Mouse (Mus musculus): ENCODE results near the gene Nfkbia. TPM values are rescaled to one million over a fixed set of nuclear protein-coding genes. Genes with fewer than 3 reads are reported as not detected.

The Nfkbia gene
- polyA plus RNA-seq, 1 experiment from 2014 or later, result 73.1 TPM

GRCm38 (mm10) chr12:55518061-55518738 lies 25.8 kb upstream of the Nfkbia start:
- Histone ChIP-seq H3K9ac (ENCODE audit: low read depth, low read length) (no peak overlapping the region), H3K27me3 (ENCODE audit: insufficient read depth, low read length) (no peaks in the 10 kb centered on the region), H3K9me3 (replicated peaks; ENCODE audit: low read length) (no peaks in the 10 kb centered on the region), H3K4me3 (replicated peaks; ENCODE audit: low read depth, low read length) (no peak overlapping the region), H3K27ac (no peak overlapping the region), H3K36me3 (ENCODE audit: insufficient read depth, low read length) (no peaks in the 10 kb centered on the region), H3K4me1 (replicated peaks; ENCODE audit: insufficient read depth, low read length) (no peaks in the 10 kb centered on the region), H3K4me2 (ENCODE audit: low read length) (no peak overlapping the region)
- peak; percentile 70 for TF ChIP-seq CTCF (IDR thresholded peaks at IDR 0.05; ENCODE audit: low read depth)
- WGBS, result 50% methylated on average over 15 of the region's 15 CpGs
- ATAC-seq (replicated peaks; ENCODE audit: low FRiP score, low read depth) (no peak), DNase-seq (ENCODE audit: low spot score) (peak; percentile 41)

- no peaks in the 10 kb centered on the region for H3K27me3 ChIP-seq (ENCODE audit: insufficient read depth, low read length)
- H3K4me2 ChIP-seq (ENCODE audit: low read length), result no peak overlapping the region
- H3K9ac ChIP-seq (ENCODE audit: low read depth, low read length), result no peak overlapping the region
- 93% methylated on average over 5 of the region's 5 CpGs for WGBS
- ATAC-seq (replicated peaks; ENCODE audit: low FRiP score, low read depth) (no peak), DNase-seq (ENCODE audit: low spot score) (no peak)
- TF ChIP-seq CTCF (IDR thresholded peaks at IDR 0.05; ENCODE audit: low read depth), result no peak
- no peaks in the 10 kb centered on the region for H3K4me1 ChIP-seq (replicated peaks; ENCODE audit: insufficient read depth, low read length)
- H3K27ac ChIP-seq, result no peak overlapping the region
- no peaks in the 10 kb centered on the region for H3K9me3 ChIP-seq (replicated peaks; ENCODE audit: low read length)
- no peak overlapping the region for H3K4me3 ChIP-seq (replicated peaks; ENCODE audit: low read depth, low read length)
- no peaks in the 10 kb centered on the region for H3K36me3 ChIP-seq (ENCODE audit: insufficient read depth, low read length)
These were observed 16.4 kb upstream of the Nfkbia start for GRCm38 (mm10) chr12:55508817-55509216.

GRCm38 (mm10) chr12:55507332-55507935 lies 15.0 kb upstream of the Nfkbia start:
- WGBS, result 84% methylated on average over 17 of the region's 17 CpGs
- DNase-seq (ENCODE audit: low spot score) (no peak), ATAC-seq (replicated peaks; ENCODE audit: low FRiP score, low read depth) (no peak)

DNA sequence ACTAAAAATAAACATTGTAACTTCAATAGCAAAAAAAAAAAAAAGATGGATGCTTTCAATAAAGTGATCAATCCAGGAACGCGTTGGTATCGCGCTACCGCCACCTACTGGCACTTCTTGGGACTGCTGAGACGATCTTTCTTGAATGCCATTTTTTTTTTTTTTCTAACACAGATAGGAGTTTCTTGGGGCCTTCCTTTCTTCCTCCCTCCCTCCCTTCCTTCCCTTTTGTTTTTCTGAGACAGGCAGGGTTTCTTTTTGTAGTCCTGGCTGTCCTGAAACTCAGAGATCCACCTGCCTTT lies 13.5 kb upstream of the Nfkbia start:
- Histone ChIP-seq H3K4me1 (replicated peaks; ENCODE audit: insufficient read depth, low read length) (no peaks in the 10 kb centered on the region), H3K27me3 (ENCODE audit: insufficient read depth, low read length) (no peaks in the 10 kb centered on the region), H3K36me3 (ENCODE audit: insufficient read depth, low read length) (no peaks in the 10 kb centered on the region), H3K9ac (ENCODE audit: low read depth, low read length) (no peak overlapping the region), H3K4me3 (replicated peaks; ENCODE audit: low read depth, low read length) (no peak overlapping the region), H3K27ac (no peak overlapping the region), H3K4me2 (ENCODE audit: low read length) (no peak overlapping the region), H3K9me3 (replicated peaks; ENCODE audit: low read length) (no peaks in the 10 kb centered on the region)
- 1% methylated on average over 6 of the region's 6 CpGs for WGBS
- ATAC-seq (replicated peaks; ENCODE audit: low FRiP score, low read depth) (no peak), DNase-seq (ENCODE audit: low spot score) (peak; percentile 68)
- TF ChIP-seq CTCF (IDR thresholded peaks at IDR 0.05; ENCODE audit: low read depth), result peak; percentile 93

More at GRCm38 (mm10) chr12:55507332-55507935, 15.0 kb upstream of the Nfkbia start:
- Histone ChIP-seq H3K27ac (no peak overlapping the region), H3K4me3 (replicated peaks; ENCODE audit: low read depth, low read length) (no peak overlapping the region), H3K9ac (ENCODE audit: low read depth, low read length) (no peak overlapping the region), H3K36me3 (ENCODE audit: insufficient read depth, low read length) (no peaks in the 10 kb centered on the region), H3K4me2 (ENCODE audit: low read length) (no peak overlapping the region), H3K27me3 (ENCODE audit: insufficient read depth, low read length) (no peaks in the 10 kb centered on the region), H3K4me1 (replicated peaks; ENCODE audit: insufficient read depth, low read length) (no peaks in the 10 kb centered on the region), H3K9me3 (replicated peaks; ENCODE audit: low read length) (no peaks in the 10 kb centered on the region)
- TF ChIP-seq CTCF (IDR thresholded peaks at IDR 0.05; ENCODE audit: low read depth), result no peak

DNA sequence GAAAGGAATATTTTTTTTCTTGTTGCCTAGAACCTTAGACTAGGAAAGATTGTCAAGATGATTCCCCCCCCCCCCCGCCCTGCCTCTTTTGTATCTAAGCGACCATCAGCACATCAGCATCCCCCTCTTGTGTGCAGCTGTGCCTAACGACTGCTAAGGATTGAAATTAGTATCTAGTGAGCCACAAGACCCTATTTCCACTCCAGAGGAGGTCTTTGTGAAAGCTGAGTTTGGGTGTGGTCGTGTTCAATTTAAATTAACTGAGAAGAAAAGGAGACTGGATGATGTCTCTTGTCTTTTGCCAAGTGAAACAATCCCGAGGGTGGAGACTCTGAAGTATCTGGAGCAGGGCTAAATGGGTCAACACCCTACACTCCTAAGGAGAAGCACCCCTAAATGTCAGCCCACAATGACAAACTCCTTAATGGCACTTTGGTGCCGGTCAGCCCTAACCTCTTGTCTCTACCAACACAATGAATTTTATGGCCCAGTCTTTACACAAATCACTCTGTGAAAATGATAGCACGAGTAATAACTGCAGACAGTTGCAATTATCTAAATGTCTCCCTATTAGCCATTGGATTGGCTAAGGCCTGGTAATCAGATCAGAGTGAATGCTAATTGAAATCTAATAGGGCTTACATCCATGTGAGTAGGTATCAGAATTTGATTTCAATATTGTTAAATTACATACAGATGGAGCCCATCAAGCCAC lies 13.0 kb upstream of the Nfkbia start:
- H3K9me3 ChIP-seq (replicated peaks; ENCODE audit: low read length), result no peaks in the 10 kb centered on the region
- no peak for TF ChIP-seq CTCF (IDR thresholded peaks at IDR 0.05; ENCODE audit: low read depth)
- no peak for DNase-seq (ENCODE audit: low spot score)
- no peaks in the 10 kb centered on the region for H3K36me3 ChIP-seq (ENCODE audit: insufficient read depth, low read length)
- no peak overlapping the region for H3K4me3 ChIP-seq (replicated peaks; ENCODE audit: low read depth, low read length)
- ATAC-seq (replicated peaks; ENCODE audit: low FRiP score, low read depth), result no peak
- no peak overlapping the region for H3K9ac ChIP-seq (ENCODE audit: low read depth, low read length)
- H3K27me3 ChIP-seq (ENCODE audit: insufficient read depth, low read length), result no peaks in the 10 kb centered on the region
- no peak overlapping the region for H3K4me2 ChIP-seq (ENCODE audit: low read length)
- H3K27ac ChIP-seq, result no peak overlapping the region
- H3K4me1 ChIP-seq (replicated peaks; ENCODE audit: insufficient read depth, low read length), result no peaks in the 10 kb centered on the region
- 43% methylated on average over 7 of the region's 7 CpGs for WGBS

GRCm38 (mm10) chr12:55499031-55499430 lies 6.6 kb upstream of the Nfkbia start:
- no peak overlapping the region for H3K9ac ChIP-seq (ENCODE audit: low read depth, low read length)
- WGBS, result 2% methylated on average over 10 of the region's 10 CpGs
- no peaks in the 10 kb centered on the region for H3K27me3 ChIP-seq (ENCODE audit: insufficient read depth, low read length)
- H3K27ac ChIP-seq, result no peak overlapping the region
- H3K4me2 ChIP-seq (ENCODE audit: low read length), result 0 out of 2 replicates have a peak overlapping the region, but pooled peaks have one; percentile 4
- DNase-seq (ENCODE audit: low spot score) (peak; percentile 83), ATAC-seq (replicated peaks; ENCODE audit: low FRiP score, low read depth) (peak; percentile 47; the same call in 1 of the 2 replicates)
- peak; percentile 98 for TF ChIP-seq CTCF (IDR thresholded peaks at IDR 0.05; ENCODE audit: low read depth)
- no peaks in the 10 kb centered on the region for H3K4me1 ChIP-seq (replicated peaks; ENCODE audit: insufficient read depth, low read length)
- H3K9me3 ChIP-seq (replicated peaks; ENCODE audit: low read length), result no peaks in the 10 kb centered on the region
- no peak overlapping the region for H3K4me3 ChIP-seq (replicated peaks; ENCODE audit: low read depth, low read length)
- no peaks in the 10 kb centered on the region for H3K36me3 ChIP-seq (ENCODE audit: insufficient read depth, low read length)

All from kidney, postnatal 0 days (tissue).